Mouse (Mus musculus): ENCODE results near the gene Msx1. TPM values are rescaled to one million over a fixed set of nuclear protein-coding genes. Genes with fewer than 3 reads are reported as not detected.

The Msx1 gene
- polyA plus RNA-seq, 1 experiment from 2014 or later, result 0.89 TPM

DNA sequence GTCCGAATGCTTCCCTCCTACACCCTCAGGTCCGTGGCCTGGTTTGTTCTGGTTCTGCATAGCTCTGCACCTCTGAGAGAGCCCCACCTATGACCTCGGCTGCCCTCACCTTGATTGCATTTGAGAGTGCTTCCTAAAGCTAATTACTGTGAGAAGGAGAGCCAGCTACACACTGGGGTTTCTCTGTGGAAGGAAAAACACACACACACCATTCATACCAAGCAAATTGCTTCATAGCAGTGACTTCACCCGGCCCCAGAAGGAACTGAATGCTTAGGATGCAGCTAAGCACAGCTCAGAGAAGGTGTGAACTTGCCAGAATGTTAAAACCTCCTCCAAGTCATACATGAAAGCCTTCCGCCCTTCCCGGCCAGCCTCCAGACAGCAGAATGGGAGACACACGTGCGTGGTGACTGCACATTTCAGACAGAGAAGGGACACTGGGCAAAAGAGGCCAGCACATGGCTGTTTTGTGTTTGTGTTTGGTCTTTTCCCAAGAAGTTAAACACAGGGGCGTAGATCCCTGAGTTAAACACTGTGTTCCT lies 39.5 kb downstream of the Msx1 start:
- Histone ChIP-seq H3K4me3 (ENCODE audit: low read depth, low read length) (no peak overlapping the region), H3K9me3 (ENCODE audit: control insufficient read depth) (no peaks in the 10 kb centered on the region), H3K4me1 (replicated peaks; ENCODE audit: control insufficient read depth, insufficient read depth, low read length) (no peaks in the 10 kb centered on the region), H3K27me3 (replicated peaks; ENCODE audit: control insufficient read depth, insufficient read depth, low read length) (no peaks in the 10 kb centered on the region), H3K4me2 (replicated peaks; ENCODE audit: low read depth) (no peak overlapping the region), H3K27ac (ENCODE audit: low read depth, low read length) (no peak overlapping the region), H3K36me3 (ENCODE audit: control insufficient read depth, insufficient read depth) (no peaks in the 10 kb centered on the region), H3K9ac (ENCODE audit: low read depth, low read length) (no peak overlapping the region)
- 71% methylated on average over 9 of the region's 9 CpGs for WGBS
- ATAC-seq, result no peak
- TF ChIP-seq CTCF (IDR thresholded peaks at IDR 0.05; ENCODE audit: low read depth), result no peak

DNA sequence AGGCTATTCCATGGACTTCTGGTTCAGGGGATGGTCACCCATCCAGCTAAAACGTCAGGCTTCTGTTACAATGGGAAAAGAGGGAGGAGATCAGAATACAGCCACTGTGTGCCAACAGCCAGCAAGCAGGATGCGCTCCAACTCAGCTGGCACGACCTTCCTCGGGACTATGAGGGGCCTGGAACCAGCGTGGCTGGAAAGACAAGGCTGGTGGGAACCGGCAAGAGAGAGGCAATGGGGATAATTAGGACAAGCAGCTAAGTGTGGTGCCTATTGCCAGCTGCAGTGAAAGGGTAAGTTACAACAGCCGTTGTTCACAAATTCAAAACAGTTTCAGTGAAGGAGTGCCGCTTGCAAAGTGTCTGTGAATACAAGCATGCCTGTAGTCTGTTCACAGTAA lies 41.1 kb downstream of the Msx1 start:
- no peak for TF ChIP-seq CTCF (IDR thresholded peaks at IDR 0.05; ENCODE audit: low read depth)
- H3K27ac ChIP-seq (ENCODE audit: low read depth, low read length), result no peak overlapping the region
- no peak overlapping the region for H3K4me2 ChIP-seq (replicated peaks; ENCODE audit: low read depth)
- ATAC-seq, result no peak
- H3K9ac ChIP-seq (ENCODE audit: low read depth, low read length), result no peak overlapping the region
- no peaks in the 10 kb centered on the region for H3K4me1 ChIP-seq (replicated peaks; ENCODE audit: control insufficient read depth, insufficient read depth, low read length)
- H3K27me3 ChIP-seq (replicated peaks; ENCODE audit: control insufficient read depth, insufficient read depth, low read length), result no peaks in the 10 kb centered on the region
- WGBS, result 69% methylated on average over 8 of the region's 8 CpGs
- no peaks in the 10 kb centered on the region for H3K9me3 ChIP-seq (ENCODE audit: control insufficient read depth)
- H3K4me3 ChIP-seq (ENCODE audit: low read depth, low read length), result no peak overlapping the region
- H3K36me3 ChIP-seq (ENCODE audit: control insufficient read depth, insufficient read depth), result no peaks in the 10 kb centered on the region

DNA sequence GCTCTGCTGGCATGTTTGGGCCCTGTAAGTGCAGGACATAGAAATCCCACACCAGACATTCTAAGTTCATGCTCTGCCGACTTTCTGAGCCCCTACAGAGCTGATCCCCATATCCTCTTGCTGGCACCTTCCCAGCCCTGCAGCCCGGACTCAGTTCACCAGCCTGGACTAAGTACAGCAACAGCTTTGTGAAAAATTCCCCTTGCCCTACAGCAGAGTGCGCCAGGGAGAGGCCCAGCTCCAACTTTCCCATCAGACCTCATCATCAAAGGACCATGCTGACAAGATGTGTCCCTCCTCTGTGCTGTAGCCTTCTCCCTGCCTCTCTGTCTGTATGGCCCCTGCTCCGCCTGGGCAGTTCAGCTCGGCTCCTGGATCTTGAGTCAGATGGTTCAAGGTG lies 48.7 kb downstream of the Msx1 start:
- no peaks in the 10 kb centered on the region for H3K4me1 ChIP-seq (replicated peaks; ENCODE audit: control insufficient read depth, insufficient read depth, low read length)
- H3K9me3 ChIP-seq (ENCODE audit: control insufficient read depth), result no peaks in the 10 kb centered on the region
- H3K27me3 ChIP-seq (replicated peaks; ENCODE audit: control insufficient read depth, insufficient read depth, low read length), result no peaks in the 10 kb centered on the region
- ATAC-seq, result no peak
- no peak overlapping the region for H3K4me2 ChIP-seq (replicated peaks; ENCODE audit: low read depth)
- 51% methylated on average over 5 of the region's 5 CpGs for WGBS
- H3K9ac ChIP-seq (ENCODE audit: low read depth, low read length), result no peak overlapping the region
- TF ChIP-seq CTCF (IDR thresholded peaks at IDR 0.05; ENCODE audit: low read depth), result peak; percentile 43; the same call in 1 of the 2 replicates
- H3K27ac ChIP-seq (ENCODE audit: low read depth, low read length), result no peak overlapping the region
- no peak overlapping the region for H3K4me3 ChIP-seq (ENCODE audit: low read depth, low read length)
- H3K36me3 ChIP-seq (ENCODE audit: control insufficient read depth, insufficient read depth), result no peaks in the 10 kb centered on the region

DNA sequence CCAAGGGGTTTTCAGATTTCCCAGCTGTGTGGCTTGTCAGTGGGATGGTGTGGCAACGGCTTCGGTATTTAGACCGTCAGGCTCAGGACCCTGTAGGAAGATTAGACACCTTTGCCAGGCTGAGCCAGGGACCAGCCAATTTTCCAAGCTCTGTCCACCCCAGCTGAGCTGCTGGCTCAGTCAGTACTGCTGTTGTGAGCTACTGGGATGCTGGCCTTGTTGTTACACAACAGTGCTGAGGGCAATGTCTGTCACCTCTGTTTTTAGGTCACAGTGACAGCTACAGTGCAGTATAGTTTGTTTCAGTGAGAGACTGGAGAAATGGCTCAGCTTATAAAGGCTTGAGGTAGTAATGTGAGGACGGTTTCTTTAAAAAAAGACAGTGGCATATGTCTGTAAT lies 50.4 kb downstream of the Msx1 start:
- Histone ChIP-seq H3K9ac (ENCODE audit: low read depth, low read length) (no peak overlapping the region), H3K9me3 (ENCODE audit: control insufficient read depth) (no peaks in the 10 kb centered on the region), H3K27me3 (replicated peaks; ENCODE audit: control insufficient read depth, insufficient read depth, low read length) (no peaks in the 10 kb centered on the region), H3K4me2 (replicated peaks; ENCODE audit: low read depth) (no peak overlapping the region), H3K4me3 (ENCODE audit: low read depth, low read length) (no peak overlapping the region), H3K4me1 (replicated peaks; ENCODE audit: control insufficient read depth, insufficient read depth, low read length) (no peaks in the 10 kb centered on the region), H3K36me3 (ENCODE audit: control insufficient read depth, insufficient read depth) (no peaks in the 10 kb centered on the region), H3K27ac (ENCODE audit: low read depth, low read length) (no peak overlapping the region)
- TF ChIP-seq CTCF (IDR thresholded peaks at IDR 0.05; ENCODE audit: low read depth), result no peak
- WGBS, result 65% methylated on average over 4 of the region's 4 CpGs
- no peak for ATAC-seq

DNA sequence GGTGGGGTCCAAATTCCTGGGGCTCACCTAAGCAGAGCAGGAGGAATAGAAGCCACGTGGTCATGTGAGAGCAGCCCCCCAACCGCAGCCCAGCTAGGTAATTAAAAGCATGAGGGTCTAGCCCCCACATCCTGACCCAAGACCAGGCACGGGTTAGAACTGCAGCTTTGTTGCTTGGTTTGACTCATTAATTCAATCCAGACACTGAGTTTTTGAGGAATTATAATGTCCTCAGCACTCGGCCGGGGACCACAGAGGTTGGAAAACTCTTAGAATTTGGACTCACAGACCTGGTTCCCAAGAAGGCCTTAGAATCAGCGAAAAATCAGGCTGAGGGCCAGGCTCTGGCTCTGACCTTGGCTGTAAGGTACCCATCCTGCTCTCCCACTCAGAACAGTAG lies 53.5 kb downstream of the Msx1 start:
- Histone ChIP-seq H3K4me3 (ENCODE audit: low read depth, low read length) (no peak overlapping the region), H3K27me3 (replicated peaks; ENCODE audit: control insufficient read depth, insufficient read depth, low read length) (no peaks in the 10 kb centered on the region), H3K27ac (ENCODE audit: low read depth, low read length) (no peak overlapping the region), H3K9ac (ENCODE audit: low read depth, low read length) (no peak overlapping the region), H3K4me2 (replicated peaks; ENCODE audit: low read depth) (no peak overlapping the region), H3K4me1 (replicated peaks; ENCODE audit: control insufficient read depth, insufficient read depth, low read length) (no peaks in the 10 kb centered on the region), H3K36me3 (ENCODE audit: control insufficient read depth, insufficient read depth) (no peaks in the 10 kb centered on the region), H3K9me3 (ENCODE audit: control insufficient read depth) (no peaks in the 10 kb centered on the region)
- no peak for ATAC-seq
- 78% methylated on average over 6 of the region's 6 CpGs for WGBS
- no peak for TF ChIP-seq CTCF (IDR thresholded peaks at IDR 0.05; ENCODE audit: low read depth)

Other genes starting within 250 kb of the Msx1 start
- 0.50 and 0.68 TPM in 2 replicates for gene Stk32b, start 107.4 kb downstream of the Msx1 start, polyA plus RNA-seq (2015; fragmentation: Nextera tagmentation; extraction: Ambion mirVana)
- gene Cytl1, start 89.1 kb downstream of the Msx1 start, polyA plus RNA-seq (2015; fragmentation: Nextera tagmentation; extraction: Ambion mirVana), result 0.42 TPM in 1 of 2 replicates, not detected in the other
- gene Stx18, start 214.2 kb upstream of the Msx1 start, polyA plus RNA-seq (2015; fragmentation: Nextera tagmentation; extraction: Ambion mirVana), result 21.7 and 22.4 TPM in 2 replicates

All from intestine, postnatal 0 days (tissue).